Mouse (Mus musculus) forebrain, embryonic 10.5 days (tissue): ENCODE measurements around the gene Caln1. TPM values are rescaled to one million over a fixed set of nuclear protein-coding genes. Genes with fewer than 3 reads are reported as not detected.
A peak's percentile ranks its signal among the peaks of the same experiment; 100 is the strongest.

Source experiments
- DNase-seq: peaks from one replicate; pipeline ENCODE4 v3.0.0-alpha.2; 2017; ENCODE audit warnings: low spot score; ENCODE audit errors: extremely low spot score
- H3K27ac ChIP-seq: fragments of 300-500 bp; sonication (generic); 2 replicates; pipeline ENCODE4 v1.5.1; 2016; ENCODE audit warnings: mild to moderate bottlenecking
- H3K27me3 ChIP-seq: fragments of 300-500 bp; sonication (generic); 2 replicates; pipeline ENCODE4 v1.6.1; 2016; ENCODE audit warnings: mild to moderate bottlenecking; ENCODE audit not compliant: poor library complexity, severe bottlenecking
- H3K36me3 ChIP-seq: fragments of 300-500 bp; sonication (generic); replicated peaks from 2 replicates; pipeline ENCODE4 v1.6.1; 2016; ENCODE audit warnings: mild to moderate bottlenecking, moderate library complexity
- H3K4me1 ChIP-seq: fragments of 300-500 bp; sonication (generic); 2 replicates; pipeline ENCODE4 v1.6.1; 2016
- H3K4me3 ChIP-seq: fragments of 300-500 bp; sonication (generic); 2 replicates; pipeline ENCODE4 v1.5.1; 2016; ENCODE audit warnings: mild to moderate bottlenecking, moderate library complexity
- H3K9me3 ChIP-seq: fragments of 300-500 bp; sonication (generic); 2 replicates; pipeline ENCODE4 v1.6.1; 2016; ENCODE audit warnings: mild to moderate bottlenecking, moderate library complexity
- WGBS: fragments of 180-500 bp; shearing (Covaris S2); methylation state at CpG from one replicate; pipeline ENCODE4 v1.1.7; 2016; 5-methylcytosine and 5-hydroxymethylcytosine counted together
- polyA plus RNA-seq: library from polyadenylated mRNA; unstranded; fragments of >200 nt; fragmentation: Nextera tagmentation; extraction: Ambion mirVana; gene quantifications from 2 replicates; pipeline ENCODE4 v1.2.1, GENCODE M21; 2016

The Caln1 gene
- polyA plus RNA-seq, 1 experiment from 2014 or later: 0.30 TPM

GRCm38 (mm10) chr5:130344999-130345398, 24.3 kb upstream of the Caln1 start:
- peaks cover 14% of the 10 kb centered on the region; the same call in 1 of the 2 replicates for H3K9me3 ChIP-seq
- H3K27me3 ChIP-seq: peaks cover 24% of the 10 kb centered on the region
- no peak overlapping the region for H3K27ac ChIP-seq
- WGBS: 96% methylated on average over 7 of the region's 7 CpGs
- no peak overlapping the region for H3K4me3 ChIP-seq
- H3K4me1 ChIP-seq: no peaks in the 10 kb centered on the region
- peaks cover 45% of the 10 kb centered on the region for H3K36me3 ChIP-seq
- DNase-seq: no peak

GRCm38 (mm10) chr5:130345871-130346270, 23.4 kb upstream of the Caln1 start:
- Histone ChIP-seq H3K9me3 (peaks cover 14% of the 10 kb centered on the region; the same call in 1 of the 2 replicates), H3K27me3 (peaks cover 15% of the 10 kb centered on the region), H3K4me3 (no peak overlapping the region), H3K36me3 (peaks cover 37% of the 10 kb centered on the region), H3K27ac (no peak overlapping the region), H3K4me1 (no peaks in the 10 kb centered on the region)
- DNase-seq: no peak
- 90% methylated on average over 2 of the region's 2 CpGs for WGBS

- WGBS: 69% methylated on average over 7 of the region's 7 CpGs
- Histone ChIP-seq H3K9me3 (no peaks in the 10 kb centered on the region), H3K27me3 (no peaks in the 10 kb centered on the region), H3K36me3 (no peaks in the 10 kb centered on the region), H3K27ac (no peak overlapping the region), H3K4me3 (no peak overlapping the region), H3K4me1 (no peaks in the 10 kb centered on the region)
- no peak for DNase-seq
These were observed 14.0 kb upstream of the Caln1 start for GRCm38 (mm10) chr5:130355223-130355622.

- WGBS: 73% methylated on average over 4 of the region's 4 CpGs
- no peaks in the 10 kb centered on the region for H3K27me3 ChIP-seq
- H3K4me3 ChIP-seq: no peak overlapping the region
- no peaks in the 10 kb centered on the region for H3K36me3 ChIP-seq
- no peaks in the 10 kb centered on the region for H3K9me3 ChIP-seq
- H3K4me1 ChIP-seq: peaks cover 13% of the 10 kb centered on the region
- H3K27ac ChIP-seq: no peak overlapping the region
- no peak for DNase-seq
These were observed 6.1 kb upstream of the Caln1 start for GRCm38 (mm10) chr5:130363111-130363510.

GRCm38 (mm10) chr5:130363773-130364172, 5.5 kb upstream of the Caln1 start:
- no peaks in the 10 kb centered on the region for H3K36me3 ChIP-seq
- no peak overlapping the region for H3K27ac ChIP-seq
- peaks cover 13% of the 10 kb centered on the region for H3K4me1 ChIP-seq
- H3K27me3 ChIP-seq: no peaks in the 10 kb centered on the region
- DNase-seq: no peak
- 53% methylated on average over 3 of the region's 3 CpGs for WGBS
- H3K4me3 ChIP-seq: no peak overlapping the region
- no peaks in the 10 kb centered on the region for H3K9me3 ChIP-seq

GRCm38 (mm10) chr5:130368236-130368635, 1.0 kb upstream of the Caln1 start:
- Histone ChIP-seq H3K36me3 (no peaks in the 10 kb centered on the region), H3K9me3 (no peaks in the 10 kb centered on the region), H3K27me3 (no peaks in the 10 kb centered on the region), H3K27ac (no peak overlapping the region), H3K4me3 (no peak overlapping the region), H3K4me1 (no peaks in the 10 kb centered on the region)
- WGBS: 84% methylated on average over 6 of the region's 6 CpGs
- DNase-seq: no peak

- 86% methylated on average over 3 of the region's 3 CpGs for WGBS
- no peak for DNase-seq
- Histone ChIP-seq H3K27ac (no peak overlapping the region), H3K4me1 (no peaks in the 10 kb centered on the region), H3K27me3 (no peaks in the 10 kb centered on the region), H3K36me3 (no peaks in the 10 kb centered on the region), H3K9me3 (no peaks in the 10 kb centered on the region), H3K4me3 (no peak overlapping the region)
These were observed 6.2 kb downstream of the Caln1 start for GRCm38 (mm10) chr5:130375411-130375810.

- H3K4me1 ChIP-seq: peaks cover 15% of the 10 kb centered on the region
- H3K9me3 ChIP-seq: no peaks in the 10 kb centered on the region
- no peaks in the 10 kb centered on the region for H3K27me3 ChIP-seq
- H3K36me3 ChIP-seq: no peaks in the 10 kb centered on the region
- WGBS: 14% methylated on average over 13 of the region's 13 CpGs
- H3K27ac ChIP-seq: no peak within 1 kb of the TSS
- DNase-seq: no peak
- H3K4me3 ChIP-seq: peak within 1 kb of the TSS; percentile 15
These were observed 15.1 kb downstream of the Caln1 start, which contains the start of gene A330070K13Rik for GRCm38 (mm10) chr5:130384222-130384912. TSS of gene A330070K13Rik (minus strand) at chr5:130384631.

- H3K9me3 ChIP-seq: no peaks in the 10 kb centered on the region
- no peak overlapping the region for H3K27ac ChIP-seq
- no peaks in the 10 kb centered on the region for H3K27me3 ChIP-seq
- WGBS: 54% methylated on average over 7 of the region's 7 CpGs
- no peak overlapping the region for H3K4me3 ChIP-seq
- no peaks in the 10 kb centered on the region for H3K36me3 ChIP-seq
- no peak for DNase-seq
- H3K4me1 ChIP-seq: peaks cover 15% of the 10 kb centered on the region
These were observed 17.2 kb downstream of the Caln1 start for GRCm38 (mm10) chr5:130386418-130386817.

GRCm38 (mm10) chr5:130393618-130394355, 24.5 kb downstream of the Caln1 start:
- WGBS: 57% methylated on average over 8 of the region's 8 CpGs
- Histone ChIP-seq H3K4me1 (peaks cover 3% of the 10 kb centered on the region; the same call in 1 of the 2 replicates), H3K27ac (no peak overlapping the region), H3K27me3 (no peaks in the 10 kb centered on the region), H3K36me3 (no peaks in the 10 kb centered on the region), H3K9me3 (no peaks in the 10 kb centered on the region), H3K4me3 (no peak overlapping the region)
- no peak for DNase-seq

- Histone ChIP-seq H3K9me3 (no peaks in the 10 kb centered on the region), H3K27ac (no peak overlapping the region), H3K36me3 (no peaks in the 10 kb centered on the region), H3K4me1 (peaks cover 3% of the 10 kb centered on the region; the same call in 1 of the 2 replicates), H3K27me3 (no peaks in the 10 kb centered on the region), H3K4me3 (no peak overlapping the region)
- DNase-seq: no peak
- 87% methylated on average over 8 of the region's 8 CpGs for WGBS
These were observed 25.1 kb downstream of the Caln1 start for GRCm38 (mm10) chr5:130394386-130394785.

- Histone ChIP-seq H3K4me1 (peaks cover 3% of the 10 kb centered on the region; the same call in 1 of the 2 replicates), H3K4me3 (no peak overlapping the region), H3K27ac (no peak overlapping the region), H3K27me3 (no peaks in the 10 kb centered on the region), H3K9me3 (no peaks in the 10 kb centered on the region), H3K36me3 (no peaks in the 10 kb centered on the region)
- WGBS: 85% methylated on average over 6 of the region's 6 CpGs
- no peak for DNase-seq
These were observed 25.9 kb downstream of the Caln1 start for GRCm38 (mm10) chr5:130395142-130395541.
